Mouse (Mus musculus) intestine, postnatal 0 days (tissue): ENCODE data around the gene Gm5269. TPM values are rescaled to one million over a fixed set of nuclear protein-coding genes. Genes with fewer than 3 reads are reported as not detected.
A peak's percentile ranks its signal among the peaks of the same experiment; 100 is the strongest.

Experiments
- ATAC-seq: fragments of 200-750 bp; cut with Nextera tagmentation; 2 replicates; pipeline ENCODE4 v1.8.0; 2017; ENCODE audit warnings: mild to moderate bottlenecking, moderate TSS enrichment, moderate library complexity
- H3K27ac ChIP-seq: fragments of 300-500 bp; sonication (generic); 2 replicates; pipeline ENCODE4 v1.5.1; 2014; ENCODE audit warnings: mild to moderate bottlenecking, low read depth, low read length, moderate library complexity
- H3K27me3 ChIP-seq: fragments of 300-500 bp; sonication (generic); replicated peaks from 2 replicates; pipeline ENCODE4 v1.6.1; 2014; ENCODE audit warnings: low read length, mixed read lengths; ENCODE audit not compliant: control insufficient read depth, insufficient read depth
- H3K36me3 ChIP-seq: fragments of 300-500 bp; sonication (generic); 2 replicates; pipeline ENCODE4 v1.6.1; 2014; ENCODE audit warnings: mild to moderate bottlenecking, moderate library complexity; ENCODE audit not compliant: control insufficient read depth, insufficient read depth
- H3K4me1 ChIP-seq: fragments of 300-500 bp; sonication (generic); replicated peaks from 2 replicates; pipeline ENCODE4 v1.6.1; 2014; ENCODE audit warnings: antibody characterized with exemption, low read length, mixed read lengths; ENCODE audit not compliant: control insufficient read depth, insufficient read depth
- H3K4me2 ChIP-seq: fragments of 300-500 bp; sonication (generic); replicated peaks from 2 replicates; pipeline ENCODE4 v1.6.1; 2014; ENCODE audit warnings: low read depth, mild to moderate bottlenecking, moderate library complexity
- H3K4me3 ChIP-seq: fragments of 300-500 bp; sonication (generic); 2 replicates; pipeline ENCODE4 v1.5.1; 2014; ENCODE audit warnings: low read depth, low read length
- H3K9ac ChIP-seq: fragments of 300-500 bp; sonication (generic); 2 replicates; pipeline ENCODE4 v1.6.1; 2014; ENCODE audit warnings: mild to moderate bottlenecking, low read depth, low read length
- H3K9me3 ChIP-seq: fragments of 300-500 bp; sonication (generic); 2 replicates; pipeline ENCODE4 v1.6.1; 2016; ENCODE audit warnings: mixed run types; ENCODE audit not compliant: control insufficient read depth
- CTCF ChIP-seq: sonication (generic); IDR thresholded peaks from 2 replicates; pipeline ENCODE4 v1.5.1; 2016; ENCODE audit warnings: low read depth, mild to moderate bottlenecking, control low read depth, antibody characterized with exemption, moderate library complexity
- WGBS: fragments of 180-500 bp; shearing (Covaris S2); extraction: QIAGEN DNeasy Blood & Tissue Kit; methylation state at CpG from one replicate; pipeline ENCODE4 v1.1.7; 2014; 5-methylcytosine and 5-hydroxymethylcytosine counted together
- polyA plus RNA-seq: library from polyadenylated mRNA; unstranded; fragments of >200 nt; fragmentation: Nextera tagmentation; extraction: Ambion mirVana; gene quantifications from 2 replicates; pipeline ENCODE4 v1.2.1, GENCODE M21; 2015

Gm5269 gene
- polyA plus RNA-seq, 1 experiment from 2014 or later, result not detected

DNA sequence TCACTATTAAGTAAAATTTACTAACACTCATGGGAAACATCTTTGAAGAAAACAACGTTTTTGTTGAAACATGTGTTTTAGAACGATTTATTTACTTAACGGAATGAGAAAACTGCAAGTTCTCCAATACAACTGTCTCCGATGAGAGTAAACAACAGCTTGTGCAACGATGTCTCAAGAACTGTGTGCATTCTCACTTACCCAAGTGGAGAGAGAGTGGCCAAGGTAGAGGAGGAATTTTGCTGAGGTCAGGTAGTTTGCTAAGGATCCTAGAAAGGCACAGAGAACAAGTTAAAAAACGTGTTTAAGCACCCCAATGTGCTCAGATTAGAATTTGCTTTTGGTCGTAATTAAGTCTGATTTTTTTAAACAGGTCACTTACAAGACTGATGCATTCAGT, 34.4 kb upstream of the Gm5269 start:
- Histone ChIP-seq H3K9ac (peak overlapping the region; percentile 70), H3K4me1 (no peaks in the 10 kb centered on the region), H3K9me3 (no peaks in the 10 kb centered on the region), H3K4me2 (peak overlapping the region; percentile 93), H3K27ac (peak overlapping the region; percentile 88; the same call in 1 of the 2 replicates), H3K27me3 (no peaks in the 10 kb centered on the region), H3K4me3 (peak overlapping the region; percentile 76), H3K36me3 (0 out of 2 replicates have a peak, but pooled peaks cover 3% of the 10 kb centered on the region)
- no peak for ATAC-seq
- no peak for TF ChIP-seq CTCF
- WGBS, result 13% methylated on average over 7 of the region's 7 CpGs

- H3K9me3 ChIP-seq, result no peaks in the 10 kb centered on the region
- peak overlapping the region; percentile 93 for H3K4me2 ChIP-seq
- no peak for ATAC-seq
- H3K4me3 ChIP-seq, result peak overlapping the region; percentile 76
- H3K9ac ChIP-seq, result no peak overlapping the region
- H3K27ac ChIP-seq, result peak overlapping the region; percentile 50; the same call in 1 of the 2 replicates
- WGBS, result 33% methylated on average over 4 of the region's 4 CpGs
- H3K27me3 ChIP-seq, result no peaks in the 10 kb centered on the region
- H3K4me1 ChIP-seq, result no peaks in the 10 kb centered on the region
- no peak for TF ChIP-seq CTCF
- peaks cover 10% of the 10 kb centered on the region; the same call in 1 of the 2 replicates for H3K36me3 ChIP-seq
These were observed 33.2 kb upstream of the Gm5269 start for GRCm38 (mm10) chr1:45923306-45923705.

DNA sequence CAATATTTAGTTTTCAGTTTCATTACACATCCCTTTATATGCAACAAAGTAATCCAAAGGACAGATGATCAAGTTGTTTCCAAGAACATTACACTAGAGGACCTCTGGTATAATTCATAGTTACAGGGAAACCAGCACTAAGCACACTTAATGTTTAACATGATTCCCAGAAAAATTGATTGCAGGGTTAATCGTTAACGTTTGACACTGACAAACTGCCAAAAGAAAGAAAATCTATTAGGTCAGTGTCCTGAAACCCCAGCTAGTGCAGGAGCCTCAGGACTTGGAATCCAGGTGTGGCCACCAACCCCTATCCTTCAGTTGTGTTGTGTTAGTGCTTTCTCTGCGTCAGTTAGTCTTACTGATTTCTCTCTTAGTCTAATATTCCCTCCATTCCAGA, 30.6 kb upstream of the Gm5269 start:
- WGBS, result 41% methylated on average over 3 of the region's 3 CpGs
- TF ChIP-seq CTCF, result no peak
- H3K4me1 ChIP-seq, result no peaks in the 10 kb centered on the region
- no peak overlapping the region for H3K4me3 ChIP-seq
- no peaks in the 10 kb centered on the region for H3K9me3 ChIP-seq
- peak overlapping the region; percentile 37; the same call in 1 of the 2 replicates for H3K4me2 ChIP-seq
- H3K9ac ChIP-seq, result no peak overlapping the region
- peak overlapping the region; percentile 60 for H3K27ac ChIP-seq
- peaks cover 20% of the 10 kb centered on the region for H3K36me3 ChIP-seq
- no peaks in the 10 kb centered on the region for H3K27me3 ChIP-seq
- peak; percentile 56 for ATAC-seq

DNA sequence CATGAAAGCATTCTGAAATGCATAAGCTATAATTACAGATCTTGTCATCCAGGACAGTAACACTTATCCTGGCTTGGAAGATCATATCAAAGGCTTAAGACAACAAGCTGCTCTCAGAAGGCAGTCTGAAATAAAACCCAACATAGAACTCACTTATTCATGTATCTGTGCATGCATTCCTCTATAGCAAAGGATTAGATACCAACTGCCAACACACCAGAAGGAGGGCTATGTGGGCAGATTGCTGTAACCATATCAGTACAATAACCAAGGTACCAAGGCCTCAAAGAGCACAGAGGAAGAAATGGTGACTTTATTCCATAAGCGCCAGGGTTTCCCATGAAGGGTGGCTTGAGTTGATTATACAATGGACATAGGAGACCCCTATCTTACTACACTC, 29.7 kb upstream of the Gm5269 start:
- H3K4me1 ChIP-seq, result no peaks in the 10 kb centered on the region
- H3K9ac ChIP-seq, result no peak overlapping the region
- no peak for TF ChIP-seq CTCF
- ATAC-seq, result no peak
- H3K9me3 ChIP-seq, result no peaks in the 10 kb centered on the region
- no peak overlapping the region for H3K4me2 ChIP-seq
- peaks cover 20% of the 10 kb centered on the region for H3K36me3 ChIP-seq
- H3K27me3 ChIP-seq, result no peaks in the 10 kb centered on the region
- H3K27ac ChIP-seq, result peak overlapping the region; percentile 11; the same call in 1 of the 2 replicates
- H3K4me3 ChIP-seq, result no peak overlapping the region
- 92% methylated on average over 1 of the region's 1 CpGs for WGBS

- Histone ChIP-seq H3K9me3 (no peaks in the 10 kb centered on the region), H3K9ac (no peak overlapping the region), H3K4me2 (no peak overlapping the region), H3K27me3 (no peaks in the 10 kb centered on the region), H3K27ac (0 out of 2 replicates have a peak overlapping the region, but pooled peaks have one; percentile 54), H3K4me1 (no peaks in the 10 kb centered on the region), H3K4me3 (no peak overlapping the region), H3K36me3 (peaks cover 28% of the 10 kb centered on the region)
- peak; percentile 87 for ATAC-seq
- WGBS, result 40% methylated on average over 4 of the region's 4 CpGs
- TF ChIP-seq CTCF, result no peak
These were observed 27.2 kb upstream of the Gm5269 start for GRCm38 (mm10) chr1:45917136-45917803.

DNA sequence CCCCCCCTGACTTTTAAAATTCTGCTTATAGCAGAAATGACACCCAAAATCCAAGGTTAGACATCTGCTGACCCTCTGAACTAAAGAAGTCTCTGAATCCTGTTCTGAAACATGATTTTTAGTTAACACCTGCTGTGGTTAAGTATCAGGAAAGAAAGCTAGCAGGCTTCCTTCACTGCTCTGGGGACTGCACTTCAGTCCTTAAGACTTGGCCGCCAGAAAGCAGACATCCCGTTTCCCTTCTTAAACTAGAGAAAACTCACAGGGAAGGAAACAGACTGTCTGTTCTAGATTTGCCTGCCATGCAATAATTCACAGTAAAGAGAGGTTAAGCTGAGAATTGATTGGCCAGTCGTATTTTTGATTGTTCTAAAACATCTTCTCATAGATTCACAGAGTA, 26.1 kb upstream of the Gm5269 start:
- 66% methylated on average over 3 of the region's 3 CpGs for WGBS
- H3K9me3 ChIP-seq, result no peaks in the 10 kb centered on the region

More for the DNA sequence above, 26.1 kb upstream of the Gm5269 start:
- ATAC-seq, result no peak
- Histone ChIP-seq H3K36me3 (peaks cover 36% of the 10 kb centered on the region), H3K9ac (no peak overlapping the region), H3K27me3 (no peaks in the 10 kb centered on the region), H3K4me1 (no peaks in the 10 kb centered on the region), H3K4me3 (no peak overlapping the region), H3K27ac (peak overlapping the region; percentile 28; the same call in 1 of the 2 replicates), H3K4me2 (no peak overlapping the region)
- no peak for TF ChIP-seq CTCF
